Mouse (Mus musculus) heart, postnatal 25 days (tissue): ENCODE results near the gene Tcf7l2. TPM values are rescaled to one million over a fixed set of nuclear protein-coding genes. Genes with fewer than 3 reads are reported as not detected.

Source experiments
- DNase-seq: peaks from one replicate; pipeline ENCODE4 v3.0.0; 2022; ENCODE audit warnings: low spot score
- intact Hi-C: fragments of 180-260 bp; cut with DNase I; formaldehyde crosslinking; loops from one replicate; pipeline ENCODE4 v1.15.1; 2025
- total RNA-seq, 2 experiments: library from RNA; stranded (reverse); gene quantifications; 2 replicates each; pipeline ENCODE4 v1.2.3; 2021

Gene Tcf7l2
- total RNA-seq, 2 experiments from 2014 or later = 14.6 to 14.7 TPM

DNA sequence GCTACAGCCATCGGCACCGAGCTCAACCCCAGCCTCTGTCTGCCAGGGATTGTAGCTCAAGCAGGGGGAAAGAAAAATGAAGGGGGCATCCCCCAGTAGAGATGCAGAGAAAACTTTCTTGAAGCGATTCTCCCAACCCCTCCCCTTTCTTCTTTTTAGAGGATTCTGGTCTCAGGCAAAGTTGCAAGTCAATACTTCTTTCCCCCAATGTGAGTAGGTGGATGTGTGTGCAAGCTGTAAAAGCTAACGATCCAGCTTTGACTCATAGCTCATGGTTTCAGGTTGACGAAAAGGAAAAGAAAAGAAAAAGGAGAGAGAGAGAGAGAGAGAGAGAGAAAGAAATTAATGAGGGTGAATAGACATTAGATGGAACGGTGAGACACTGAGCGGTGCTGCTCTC, 8.8 kb downstream of the Tcf7l2 start:
- intact Hi-C loops = no loop called here
- no peak for DNase-seq

DNA sequence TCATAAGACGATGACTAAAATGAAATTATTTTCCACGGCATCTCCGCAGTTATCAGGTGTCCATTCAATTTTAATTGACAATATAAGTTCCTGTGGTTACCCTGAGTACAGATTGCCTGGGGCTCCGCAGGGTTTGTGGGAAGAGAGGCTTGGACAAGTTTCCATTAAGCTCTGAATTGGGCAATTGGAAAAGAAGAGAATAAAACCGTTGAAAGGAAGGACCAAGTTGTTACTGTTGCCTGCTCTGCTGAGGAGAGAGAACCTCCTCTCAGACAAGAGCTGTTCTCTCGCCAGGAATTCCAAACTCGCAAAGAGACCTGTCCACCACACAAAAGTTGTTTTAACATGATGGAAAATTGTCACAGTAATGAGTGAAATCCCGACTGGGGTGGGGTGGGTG, 11.2 kb downstream of the Tcf7l2 start:
- no peak for DNase-seq
- intact Hi-C loops = no loop called here

DNA sequence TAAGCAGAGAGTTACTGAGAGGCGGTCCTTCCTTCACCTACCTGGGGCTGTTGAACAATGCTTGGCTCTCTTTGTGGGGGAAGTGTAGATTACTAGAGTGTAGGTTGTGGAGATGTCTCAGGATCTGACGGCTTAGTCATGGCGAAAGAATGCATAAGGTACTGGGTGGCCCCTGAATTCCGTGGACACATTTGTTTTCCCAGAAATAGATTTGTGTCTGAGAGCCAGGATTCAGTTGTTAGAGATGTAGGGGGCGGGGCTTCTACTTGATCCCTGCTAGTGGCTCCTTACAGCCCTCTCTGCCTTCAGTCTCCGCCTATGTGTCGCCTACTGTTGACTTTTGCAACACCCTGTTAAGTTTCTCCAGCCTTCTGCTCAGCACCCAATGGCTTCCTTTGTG, 12.7 kb downstream of the Tcf7l2 start:
- intact Hi-C loops = no loop called here
- DNase-seq = no peak

DNA sequence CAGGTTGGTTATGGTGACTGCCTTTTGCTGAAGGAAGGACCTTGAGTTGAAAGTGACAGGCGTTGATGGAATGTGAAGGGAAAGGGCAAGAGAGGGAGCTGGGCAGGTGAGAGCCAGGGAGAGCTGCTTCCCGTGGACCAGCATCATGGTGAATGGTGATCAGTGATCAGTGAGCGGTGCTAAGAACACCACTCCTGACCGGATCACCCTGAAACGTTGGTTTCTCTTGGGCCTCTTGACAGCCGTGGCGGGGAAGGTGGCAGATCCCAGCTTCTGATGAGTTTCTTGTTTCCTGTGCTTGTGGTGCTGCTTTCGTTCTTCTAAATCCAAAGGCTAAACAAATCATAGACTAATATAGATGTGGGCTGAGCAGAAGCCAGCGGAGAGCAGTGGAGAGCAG, 13.8 kb downstream of the Tcf7l2 start:
- intact Hi-C loops = no loop called here
- no peak for DNase-seq

DNA sequence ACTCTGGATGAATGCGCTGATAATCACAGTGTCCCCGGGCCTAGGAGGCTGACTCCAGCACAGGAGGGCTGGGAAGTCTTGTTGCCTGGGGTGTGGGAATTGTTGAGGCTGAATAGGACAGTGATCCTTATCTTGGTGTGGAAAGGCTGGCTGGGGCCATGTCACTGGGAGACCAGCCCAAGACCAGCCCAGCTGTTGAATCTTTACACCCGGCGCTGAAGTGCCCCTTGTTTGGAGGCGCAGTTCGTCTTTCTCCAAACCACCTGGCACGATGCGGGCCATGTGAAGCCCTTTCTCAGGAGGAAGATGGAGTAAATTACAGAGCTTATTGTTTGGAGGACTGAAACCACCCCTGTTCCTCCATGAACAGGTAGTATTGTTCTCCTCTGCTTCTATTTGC, 15.1 kb downstream of the Tcf7l2 start:
- no peak for DNase-seq
- intact Hi-C loops = no loop called here

DNA sequence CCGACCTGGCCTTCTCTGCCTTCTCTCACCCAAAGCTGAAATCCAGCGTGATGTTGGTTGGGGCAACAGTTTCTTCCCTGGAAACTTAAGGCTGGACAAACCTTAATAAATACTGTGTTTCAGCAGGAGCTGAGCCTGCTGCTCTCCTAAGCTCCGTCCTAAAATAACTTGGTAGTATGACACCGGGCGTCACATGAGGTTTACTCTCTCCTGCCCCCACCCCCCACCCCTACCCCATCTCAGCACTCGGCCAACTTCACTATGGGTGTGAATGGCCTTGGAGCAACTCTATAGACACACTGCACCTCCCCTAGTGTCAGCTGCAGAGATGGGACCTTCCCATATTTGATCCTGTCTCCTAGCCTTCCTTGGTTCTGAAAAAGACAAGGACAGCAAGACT, 15.8 kb downstream of the Tcf7l2 start:
- DNase-seq = no peak
- intact Hi-C loops = no loop called here

DNA sequence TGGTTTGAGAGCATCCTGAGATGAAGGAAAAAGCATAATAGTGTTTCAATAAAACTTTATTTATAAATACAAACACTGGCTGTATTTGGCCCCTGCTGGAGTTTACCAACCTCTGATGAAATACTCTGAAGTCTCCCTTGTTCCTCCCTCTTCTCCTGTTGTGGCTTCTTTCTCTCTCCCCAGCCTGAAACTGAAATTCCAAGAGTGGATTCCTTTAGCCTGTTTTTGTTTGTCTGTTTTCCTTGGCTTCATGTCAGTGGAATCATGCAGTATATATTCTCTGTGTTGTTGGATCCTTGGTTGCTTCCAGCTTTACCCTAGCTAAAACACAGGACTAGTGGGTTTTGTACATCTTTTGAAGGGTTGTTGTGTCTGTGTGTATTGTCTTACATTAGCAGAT, 16.5 kb downstream of the Tcf7l2 start:
- DNase-seq = no peak
- intact Hi-C loops = no loop called here

DNA sequence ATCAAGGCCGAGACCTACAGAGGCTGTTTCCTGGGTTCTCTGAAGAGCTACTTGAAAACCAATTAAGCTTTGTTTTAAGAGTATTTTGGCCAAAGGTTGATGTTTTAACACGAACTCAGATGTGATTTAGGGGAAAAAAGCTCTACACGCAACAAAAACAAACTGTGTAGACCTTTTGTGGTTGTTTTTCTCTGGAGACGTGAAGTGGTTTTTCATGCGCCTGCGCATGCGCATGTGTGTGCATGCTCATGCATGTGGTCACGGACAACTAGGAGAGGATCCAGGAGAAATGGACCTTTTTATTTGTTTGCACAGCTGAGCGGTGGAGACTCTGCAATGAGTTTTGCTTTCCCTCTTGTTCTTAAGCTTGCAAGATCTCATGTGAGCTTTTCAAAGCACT, 17.4 kb downstream of the Tcf7l2 start:
- intact Hi-C loops = no loop called here
- DNase-seq = no peak

DNA sequence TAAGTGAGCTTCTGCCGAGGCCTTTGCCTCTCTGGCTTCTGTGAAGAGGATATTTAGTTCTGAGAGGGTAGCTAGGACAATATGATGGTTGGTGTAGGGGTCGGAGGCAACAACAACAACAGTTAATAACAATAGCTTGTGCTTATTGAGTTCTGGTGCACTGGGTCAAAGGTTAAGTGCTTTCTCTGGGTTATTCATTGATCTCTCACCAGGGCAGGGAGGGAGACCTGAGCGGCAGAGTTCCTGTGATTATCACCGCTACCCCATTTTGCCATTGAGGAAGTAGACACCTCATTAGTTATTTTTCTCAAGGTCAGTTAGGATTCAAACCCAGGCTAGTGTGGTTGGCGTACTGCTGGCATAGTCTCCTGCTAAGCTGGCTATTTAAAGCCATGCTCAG, 19.5 kb downstream of the Tcf7l2 start:
- DNase-seq = no peak
- intact Hi-C loops = no loop called here

DNA sequence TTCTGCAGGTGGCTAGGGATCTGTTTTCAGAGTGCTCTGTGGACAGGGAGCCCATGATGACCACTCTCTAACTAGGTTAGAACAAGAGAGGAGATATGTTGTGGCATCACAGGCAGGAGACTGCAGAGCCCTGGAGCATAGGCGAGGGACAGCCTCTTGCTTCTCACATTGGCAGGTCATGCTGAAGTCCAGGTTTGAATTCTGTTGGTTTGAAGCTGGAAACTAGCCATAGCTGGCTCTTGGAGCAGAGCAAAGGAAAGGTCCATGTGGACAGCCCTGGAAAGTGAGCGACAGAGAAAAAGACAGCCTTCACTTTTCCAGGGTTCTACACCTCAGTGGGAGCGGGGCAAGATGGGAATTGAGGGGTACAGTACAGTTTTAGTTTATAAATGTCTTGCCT, 20.6 kb downstream of the Tcf7l2 start:
- intact Hi-C loops = no loop called here
- DNase-seq = no peak

DNA sequence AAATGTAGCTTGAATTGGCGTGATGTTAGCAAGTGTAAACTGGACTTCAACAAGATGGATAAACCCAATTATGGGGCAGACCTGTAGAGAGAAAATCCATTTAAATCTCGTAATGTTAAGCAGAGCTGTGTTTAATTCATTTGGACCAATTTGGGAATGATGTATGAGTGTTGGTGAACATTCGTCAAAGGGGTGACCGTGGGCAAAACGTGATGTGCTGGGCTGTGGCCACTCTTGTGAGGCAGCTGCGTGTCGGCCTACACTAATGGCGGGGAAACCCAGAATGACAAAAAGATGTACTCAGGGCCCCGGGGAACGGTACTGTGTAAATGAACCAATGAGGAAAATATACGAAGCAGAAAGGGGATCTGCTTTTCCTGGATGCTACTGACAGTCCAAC, 24.2 kb downstream of the Tcf7l2 start:
- intact Hi-C loops = no loop called here

DNA sequence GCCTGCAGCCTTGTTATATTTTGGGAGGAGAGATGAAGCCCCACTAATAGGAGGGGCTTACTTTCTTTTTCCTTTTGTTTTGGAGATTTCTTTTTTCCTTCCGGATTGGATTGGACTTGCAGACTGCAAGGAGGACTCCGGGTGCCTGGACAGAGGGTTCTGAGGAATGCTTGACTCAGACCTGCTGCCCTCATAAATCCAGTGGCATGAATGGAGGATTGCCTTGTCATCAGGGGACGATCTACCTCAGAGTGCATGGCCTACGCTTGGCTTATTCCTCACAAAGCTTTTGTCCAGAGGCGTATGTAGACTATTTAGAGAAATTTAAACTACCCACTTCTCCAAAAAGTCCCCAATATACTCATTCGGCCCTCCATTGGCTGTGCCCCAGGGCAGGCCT, 25.5 kb downstream of the Tcf7l2 start:
- no peak for DNase-seq
- intact Hi-C loops = no loop called here

More for the DNA sequence above, 24.2 kb downstream of the Tcf7l2 start:
- DNase-seq = no peak

DNA sequence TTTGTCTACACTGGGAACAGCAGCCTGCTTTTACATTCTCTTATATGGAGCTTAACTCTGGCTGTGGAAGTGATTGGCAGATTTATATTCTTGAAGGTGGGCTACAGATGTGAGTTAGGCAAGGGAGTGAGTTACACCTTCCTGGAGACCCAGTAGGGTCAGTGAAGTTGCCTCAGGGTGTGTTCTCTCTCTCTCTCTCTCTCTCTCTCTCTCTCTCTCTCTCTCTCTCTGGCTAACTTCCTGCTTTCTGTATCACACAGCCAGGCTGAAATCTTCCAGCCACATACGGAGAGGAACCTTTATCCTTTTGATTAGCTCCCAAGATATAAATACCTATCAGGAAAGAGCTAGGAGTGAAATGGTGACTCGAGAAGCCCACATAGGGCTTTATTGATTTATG, 26.0 kb downstream of the Tcf7l2 start:
- no peak for DNase-seq
- intact Hi-C loops = no loop called here

DNA sequence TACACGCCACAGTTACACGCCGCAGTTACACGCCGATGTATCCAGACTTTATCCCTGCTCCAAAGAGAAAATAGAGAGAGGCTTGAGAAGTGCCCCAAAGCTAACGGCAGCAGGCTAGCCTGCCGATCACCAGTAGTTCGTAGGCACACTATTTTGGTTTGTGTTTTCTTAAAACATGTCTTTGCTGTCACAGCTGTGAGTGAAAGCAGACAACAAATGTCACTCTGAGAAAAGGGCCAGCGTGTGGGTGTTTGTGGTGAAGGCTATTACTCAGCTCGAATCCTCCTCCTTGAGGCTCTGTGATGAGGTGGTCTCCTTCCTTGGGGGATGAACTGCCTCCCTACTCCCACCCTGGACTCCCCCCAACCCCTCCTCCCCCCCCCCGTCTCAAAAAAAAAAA, 26.6 kb downstream of the Tcf7l2 start:
- intact Hi-C loops = no loop called here
- DNase-seq = no peak

DNA sequence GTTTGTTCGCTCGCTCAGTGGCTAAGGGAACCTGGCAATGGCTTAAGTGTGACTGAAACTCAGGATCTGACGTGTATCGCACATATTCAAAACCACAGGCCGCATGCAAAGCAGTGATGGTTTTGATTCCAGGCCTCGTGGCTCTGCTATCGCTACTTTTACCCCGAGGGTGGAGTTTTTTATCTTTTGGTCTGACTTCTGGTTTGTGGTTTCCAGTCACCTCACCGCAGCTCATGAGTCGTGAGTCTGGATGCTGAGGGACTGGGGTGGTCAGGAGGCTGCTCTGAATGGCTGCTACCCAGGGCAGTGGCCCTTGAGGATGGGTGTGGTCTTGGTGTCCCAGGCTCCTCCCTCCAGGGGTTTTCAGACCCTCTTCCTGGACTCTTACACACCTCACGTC, 27.3 kb downstream of the Tcf7l2 start:
- intact Hi-C loops = no loop called here
- DNase-seq = no peak

DNA sequence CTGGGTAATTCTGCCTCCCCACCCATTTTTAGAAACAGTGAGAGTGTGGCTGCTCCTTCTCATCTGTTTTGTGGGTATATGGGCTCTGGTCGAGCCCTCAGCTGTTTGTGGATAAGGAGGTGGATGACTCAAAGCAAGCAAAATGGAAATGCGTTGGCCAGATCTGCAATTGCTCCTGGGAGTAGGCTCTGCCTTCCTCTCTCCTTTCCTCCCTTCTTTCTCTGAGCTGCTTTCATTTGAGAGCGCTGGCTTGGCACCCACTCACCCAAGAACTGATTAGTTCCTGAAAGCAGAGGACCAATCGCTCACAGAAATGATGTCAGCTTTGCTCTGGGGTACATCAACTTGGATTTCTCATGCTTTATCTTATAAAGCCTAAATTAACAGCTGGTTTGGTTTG, 32.7 kb downstream of the Tcf7l2 start:
- intact Hi-C loops = no loop called here
- no peak for DNase-seq

DNA sequence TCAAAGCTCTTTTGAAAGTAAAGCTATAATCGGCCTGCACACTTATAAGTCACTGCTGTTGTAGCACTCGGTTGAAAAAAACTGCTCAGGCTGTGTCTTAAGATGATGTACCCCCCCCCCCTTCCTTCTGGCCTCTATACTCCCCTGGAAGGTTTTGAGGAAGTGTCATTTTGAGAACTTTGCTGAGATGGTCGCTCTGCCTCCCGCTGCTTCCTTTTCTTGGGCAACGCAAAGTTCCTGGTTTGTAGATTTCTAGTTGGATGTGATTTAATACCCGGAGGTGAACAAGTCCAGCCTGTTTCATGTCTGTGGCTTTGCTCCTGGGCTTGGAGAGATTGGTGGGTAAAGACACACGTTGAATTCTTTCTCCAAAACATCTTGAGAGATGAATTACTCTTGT, 33.2 kb downstream of the Tcf7l2 start:
- DNase-seq = no peak
- intact Hi-C loops = no loop called here

DNA sequence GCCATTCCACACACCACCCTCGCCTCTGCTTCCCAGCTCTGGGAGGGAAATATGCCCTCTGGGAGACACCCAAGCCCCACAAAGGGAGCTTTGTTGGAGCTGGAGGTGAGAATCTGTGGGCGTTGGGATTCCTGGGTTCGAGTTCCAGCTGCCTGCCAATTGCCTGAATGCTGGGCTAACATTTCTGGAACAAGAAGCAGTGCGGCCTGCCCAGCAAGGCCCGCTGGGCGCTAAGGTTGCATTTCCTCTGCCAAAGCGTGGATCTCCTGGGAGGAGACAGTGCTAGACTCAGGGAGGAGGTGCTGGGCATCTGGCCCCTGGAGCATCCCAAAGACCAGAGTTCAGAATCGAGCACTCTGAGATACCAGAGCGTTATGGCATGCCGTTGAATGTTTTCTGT, 38.3 kb downstream of the Tcf7l2 start:
- intact Hi-C loops = no loop called here
- no peak for DNase-seq

DNA sequence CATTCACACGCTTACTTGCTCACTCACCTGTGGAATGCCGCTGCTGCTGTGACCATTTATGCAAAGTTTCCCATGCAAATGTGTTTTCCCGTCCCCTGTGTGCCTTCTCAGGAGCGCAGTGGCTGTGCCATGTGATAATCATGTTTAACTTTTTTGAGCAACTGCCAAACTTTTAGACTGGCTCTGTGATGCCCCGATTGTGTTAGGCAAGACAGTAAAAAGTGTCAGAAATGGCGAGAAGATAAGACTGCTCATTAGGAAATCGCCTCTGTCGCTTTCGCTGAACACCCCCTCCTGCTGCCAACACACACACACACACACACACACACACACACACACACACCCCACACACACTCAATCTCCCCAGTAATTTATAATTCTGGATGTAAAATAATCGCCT, 39.5 kb downstream of the Tcf7l2 start:
- no peak for DNase-seq
- intact Hi-C loops = no loop called here

DNA sequence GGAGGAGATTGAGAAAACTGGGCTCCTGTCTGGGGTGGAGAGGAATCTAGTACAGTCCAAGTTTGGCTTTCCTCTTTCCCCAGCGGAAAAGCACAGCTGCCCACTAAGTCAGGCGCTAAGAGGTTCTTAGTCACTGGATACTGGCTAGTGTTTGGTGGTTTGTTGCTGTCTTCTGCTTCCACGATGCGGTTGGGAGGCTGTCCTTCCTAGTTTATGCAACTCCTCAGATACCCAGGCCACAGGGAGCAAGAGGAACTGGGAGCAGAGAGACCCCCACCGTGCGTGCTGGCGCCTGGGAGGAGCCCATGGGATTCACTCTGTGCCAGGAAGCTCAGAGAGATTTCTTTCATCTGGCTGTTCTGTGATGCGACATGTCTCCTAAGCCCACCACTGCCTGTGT, 40.1 kb downstream of the Tcf7l2 start:
- intact Hi-C loops = no loop called here
- DNase-seq = no peak

DNA sequence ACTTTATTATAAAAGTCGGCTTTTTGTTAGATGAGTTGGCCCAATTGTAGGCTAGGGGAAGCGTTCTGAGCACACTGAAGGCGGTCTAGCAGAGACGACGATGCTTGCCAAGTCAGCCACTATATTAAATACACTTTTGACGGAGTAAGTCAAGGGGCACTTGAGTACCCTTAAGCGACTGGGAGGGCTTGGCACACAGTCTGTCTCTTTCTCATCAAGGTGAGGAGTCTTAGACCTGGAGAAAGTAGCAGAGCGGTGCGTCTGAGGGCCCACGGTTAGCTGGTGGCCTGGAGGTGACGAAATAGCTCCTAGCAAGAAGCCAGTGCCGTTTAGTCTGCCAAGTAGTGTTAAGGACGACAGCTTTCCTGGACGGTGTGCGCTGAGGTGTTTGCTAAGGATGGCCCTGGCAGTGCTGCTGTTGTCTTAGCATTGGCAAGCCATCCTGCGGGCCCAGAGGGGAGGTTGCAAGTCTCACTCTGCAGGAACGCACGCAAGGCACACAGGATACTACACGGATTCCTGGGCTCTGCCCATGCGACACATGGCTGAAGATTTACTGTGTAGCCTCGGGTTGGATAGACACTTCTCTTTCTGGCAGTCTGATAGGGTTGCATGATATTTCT, 43.3 kb downstream of the Tcf7l2 start:
- DNase-seq = no peak
- intact Hi-C loops = no loop called here

DNA sequence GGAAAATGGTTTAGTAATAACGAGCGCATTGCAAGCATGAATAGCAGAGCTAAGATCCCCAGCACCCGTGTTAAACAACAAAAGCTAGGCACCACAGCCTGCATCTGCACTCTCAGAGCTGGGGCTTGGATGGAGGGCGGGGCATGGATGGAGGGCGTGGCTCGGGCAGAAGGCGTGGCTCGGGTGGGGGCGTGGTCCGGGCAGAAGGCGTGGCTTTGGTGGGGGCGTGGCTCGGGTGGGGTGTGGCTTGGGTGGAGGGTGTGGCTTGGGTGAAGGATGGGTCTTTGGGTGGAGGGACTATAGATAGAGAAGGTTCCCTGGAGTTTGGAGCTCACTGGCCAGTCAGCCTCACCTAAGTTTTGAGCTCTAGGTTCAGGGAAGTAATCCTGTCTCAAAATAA, 45.8 kb downstream of the Tcf7l2 start:
- no peak for DNase-seq
- intact Hi-C loops = no loop called here
